Mouse (Mus musculus) liver, embryonic 14.5 days (tissue): Measurements from ENCODE around the gene Khdc4. TPM values are rescaled to one million over a fixed set of nuclear protein-coding genes. Genes with fewer than 3 reads are reported as not detected.

Experiments
- ATAC-seq: fragments of 200-750 bp; cut with Nextera tagmentation; 2 replicates; pipeline ENCODE4 v1.8.0; 2017; ENCODE audit warnings: moderate number of reproducible peaks, mild to moderate bottlenecking, moderate library complexity; ENCODE audit not compliant: insufficient read depth
- DNase-seq, 3 experiments: peaks; one replicate each; pipeline ENCODE4 v3.0.0-alpha.2; 2012 to 2013; ENCODE audit warnings: low read depth in 3 of 3, low spot score in 3 of 3
- H3K27ac ChIP-seq: fragments of 300-500 bp; sonication (generic); 2 replicates; pipeline ENCODE4 v1.5.1; 2014; ENCODE audit warnings: moderate library complexity, mild to moderate bottlenecking, control low read depth, inconsistent platforms
- H3K27me3 ChIP-seq: fragments of 300-500 bp; sonication (generic); 2 replicates; pipeline ENCODE4 v1.6.1; 2014; ENCODE audit warnings: mild to moderate bottlenecking, low read length, moderate library complexity; ENCODE audit not compliant: control insufficient read depth, insufficient read depth
- H3K36me3 ChIP-seq: fragments of 300-500 bp; sonication (generic); replicated peaks from 2 replicates; pipeline ENCODE4 v1.6.1; 2014; ENCODE audit warnings: low read depth; ENCODE audit not compliant: control insufficient read depth, insufficient read depth
- H3K4me1 ChIP-seq, 2 experiments: fragments of 200-500 bp in 1 of 2; fragments of 300-500 bp in 1 of 2; sonication (generic) in 1 of 2; replicated peaks; 2 replicates each; pipeline ENCODE4 v1.6.1; 2012 to 2014; ENCODE audit warnings: antibody characterized with exemption in 1 of 2, inconsistent platforms in 1 of 2, low read length in 1 of 2; ENCODE audit not compliant: control insufficient read depth in 2 of 2, insufficient read depth in 2 of 2
- H3K4me2 ChIP-seq: fragments of 300-500 bp; sonication (generic); 2 replicates; pipeline ENCODE4 v1.6.1; 2014; ENCODE audit warnings: low read depth, mild to moderate bottlenecking, control low read depth, moderate library complexity
- H3K4me3 ChIP-seq, 2 experiments: fragments of 200-500 bp in 1 of 2; fragments of 300-500 bp in 1 of 2; sonication (generic) in 1 of 2; 2 replicates each; pipeline ENCODE4 v1.5.1; 2012 to 2014; ENCODE audit warnings: low read depth in 2 of 2, low read length in 2 of 2, mild to moderate bottlenecking in 2 of 2, control low read depth in 1 of 2, inconsistent platforms in 1 of 2, moderate library complexity in 1 of 2; ENCODE audit not compliant: insufficient read depth in 1 of 2
- H3K9ac ChIP-seq: fragments of 300-500 bp; sonication (generic); replicated peaks from 2 replicates; pipeline ENCODE4 v1.6.1; 2014; ENCODE audit warnings: mild to moderate bottlenecking, control low read depth, moderate library complexity
- H3K9me3 ChIP-seq: fragments of 300-500 bp; sonication (generic); 2 replicates; pipeline ENCODE4 v1.6.1; 2016; ENCODE audit warnings: low read length, mixed read lengths; ENCODE audit not compliant: control insufficient read depth
- CTCF ChIP-seq: IDR thresholded peaks from 2 replicates; pipeline ENCODE4 v1.5.1; 2016; ENCODE audit warnings: antibody characterized with exemption, low read depth, control low read depth
- EP300 ChIP-seq: IDR thresholded peaks from 2 replicates; pipeline ENCODE4 v1.6.1; 2016; ENCODE audit warnings: antibody characterized with exemption, low read depth
- WGBS: fragments of 180-500 bp; shearing (Covaris S2); extraction: QIAGEN DNeasy Blood & Tissue Kit; methylation state at CpG from one replicate; pipeline ENCODE4 v1.1.7; 2014; ENCODE audit not compliant: insufficient replicate concordance; 5-methylcytosine and 5-hydroxymethylcytosine counted together
- polyA plus RNA-seq, 2 experiments: library from polyadenylated mRNA; depleted of rRNA in 1 of 2; stranded (reverse) in 1 of 2; unstranded in 1 of 2; fragments of >200 nt; fragmentation: Nextera tagmentation in 1 of 2; extraction: Ambion mirVana in 1 of 2; gene quantifications; 2 replicates each; pipeline versions ENCODE4 v1.2.1 to v1.2.3; 2012 to 2014

Gene Khdc4
- polyA plus RNA-seq, 2 experiments = 18.5 to 29.4 TPM

- Histone ChIP-seq H3K9me3 (no peaks in the 10 kb centered on the region), H3K9ac (no peak overlapping the region), H3K4me3 (no peak overlapping the region), H3K4me2 (no peak overlapping the region), H3K27me3 (no peaks in the 10 kb centered on the region), H3K27ac (no peak overlapping the region), H3K4me1 (no peaks in the 10 kb centered on the region), H3K36me3 (peaks cover 10% of the 10 kb centered on the region)
- WGBS = 74% methylated on average over 5 of the region's 5 CpGs
- ATAC-seq (no peak), DNase-seq (no peak)
- TF ChIP-seq EP300 (no peak), CTCF (no peak)
Observed at GRCm38 (mm10) chr3:88643078-88643477, 42.5 kb upstream of the Khdc4 start.

GRCm38 (mm10) chr3:88645937-88646336, 39.7 kb upstream of the Khdc4 start:
- Histone ChIP-seq H3K27ac (no peak overlapping the region), H3K9ac (no peak overlapping the region), H3K36me3 (peaks cover 6% of the 10 kb centered on the region), H3K4me3 (no peak overlapping the region), H3K4me2 (no peak overlapping the region), H3K27me3 (no peaks in the 10 kb centered on the region), H3K4me1 (no peaks in the 10 kb centered on the region), H3K9me3 (no peaks in the 10 kb centered on the region)
- no peak for DNase-seq
- WGBS = 86% methylated on average over 12 of the region's 12 CpGs
- ATAC-seq = no peak
- TF ChIP-seq EP300 (no peak), CTCF (no peak)

DNA sequence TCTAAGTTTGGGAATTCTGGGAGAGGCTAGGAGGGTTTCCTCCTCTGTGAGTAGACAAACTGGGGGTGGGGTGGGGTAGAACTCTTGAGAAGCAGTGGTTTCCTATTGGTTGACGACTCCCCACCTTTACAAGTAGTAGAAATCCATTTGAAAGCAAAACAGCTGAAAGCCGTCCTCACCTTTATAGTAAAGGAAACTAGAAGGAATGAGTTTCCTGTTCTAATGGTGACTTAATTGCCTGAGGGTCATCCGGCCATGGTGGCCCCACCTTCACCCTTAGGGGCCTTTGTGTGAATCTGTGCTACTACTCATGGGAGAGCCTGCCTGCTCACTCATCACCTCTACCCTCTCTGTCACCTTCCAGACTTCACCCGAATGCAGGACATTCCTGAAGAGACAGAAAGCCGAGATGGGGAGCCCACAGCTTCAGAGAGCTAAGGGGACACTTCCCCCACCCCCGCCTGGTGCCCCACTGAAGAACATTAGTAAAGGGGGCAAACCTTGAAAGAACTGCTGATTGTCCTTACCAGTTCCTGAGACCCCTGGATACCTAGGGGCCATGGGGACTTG, 39.1 kb upstream of the Khdc4 start:
- H3K9me3 ChIP-seq = no peaks in the 10 kb centered on the region
- peaks cover 6% of the 10 kb centered on the region for H3K36me3 ChIP-seq
- TF ChIP-seq CTCF (no peak), EP300 (no peak)
- no peaks in the 10 kb centered on the region for H3K27me3 ChIP-seq
- no peak for ATAC-seq
- H3K27ac ChIP-seq = no peak overlapping the region
- no peak overlapping the region for H3K4me2 ChIP-seq
- WGBS = 60% methylated on average over 6 of the region's 6 CpGs
- DNase-seq = no peak
- no peaks in the 10 kb centered on the region for H3K4me1 ChIP-seq
- no peak overlapping the region for H3K9ac ChIP-seq
- H3K4me3 ChIP-seq = no peak overlapping the region

- Histone ChIP-seq H3K9ac (no peak overlapping the region), H3K27me3 (no peaks in the 10 kb centered on the region), H3K27ac (no peak overlapping the region), H3K4me3 (no peak overlapping the region), H3K4me2 (no peak overlapping the region), H3K36me3 (peaks cover 6% of the 10 kb centered on the region), H3K9me3 (no peaks in the 10 kb centered on the region), H3K4me1 (0 out of 4 replicates have a peak, but pooled peaks cover 0 to 3% of the 10 kb centered on the region in 2 experiments)
- 57% methylated on average over 3 of the region's 3 CpGs for WGBS
- no peak for TF ChIP-seq CTCF
- no peak for TF ChIP-seq EP300
- no peak for DNase-seq
- ATAC-seq = no peak
Observed at GRCm38 (mm10) chr3:88647076-88647475, 38.5 kb upstream of the Khdc4 start.

DNA sequence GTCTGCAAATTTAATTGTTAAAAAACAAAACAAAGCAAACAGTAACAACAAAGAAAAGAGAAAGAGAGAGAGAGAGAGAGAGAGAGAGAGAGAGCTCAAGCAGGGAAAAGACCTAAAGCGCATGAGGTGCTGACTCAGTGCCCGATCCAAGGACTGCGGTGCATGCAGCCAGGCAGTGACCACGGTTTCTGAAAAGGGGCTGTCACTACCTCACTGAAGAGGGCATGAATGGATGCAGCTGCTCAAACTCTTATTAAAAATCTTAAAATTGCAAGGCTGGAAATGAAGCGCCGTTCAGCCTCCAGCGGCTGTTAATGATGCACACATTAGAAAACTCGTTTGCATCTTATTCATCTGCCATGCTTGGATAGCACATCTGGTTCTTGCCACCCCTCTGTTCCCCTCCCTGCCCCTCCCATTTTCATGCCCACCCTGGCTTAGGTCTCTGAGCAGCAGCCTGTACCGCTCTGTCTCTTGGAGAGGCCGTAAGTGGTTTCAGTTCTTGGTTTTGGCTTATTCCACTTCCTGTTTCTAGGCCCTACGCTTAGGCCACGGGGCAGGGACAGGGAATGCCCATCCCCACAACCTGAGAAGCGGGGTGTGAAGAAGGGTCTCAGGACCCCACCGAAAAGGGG, 37.7 kb upstream of the Khdc4 start:
- peaks cover 6% of the 10 kb centered on the region for H3K36me3 ChIP-seq
- TF ChIP-seq CTCF (no peak), EP300 (no peak)
- H3K4me1 ChIP-seq = 0 out of 4 replicates have a peak, but pooled peaks cover 0 to 3% of the 10 kb centered on the region in 2 experiments
- no peak for ATAC-seq
- DNase-seq = no peak
- no peak overlapping the region for H3K4me2 ChIP-seq
- H3K4me3 ChIP-seq = no peak overlapping the region
- no peaks in the 10 kb centered on the region for H3K27me3 ChIP-seq
- H3K9ac ChIP-seq = no peak overlapping the region
- WGBS = 77% methylated on average over 14 of the region's 14 CpGs
- no peaks in the 10 kb centered on the region for H3K9me3 ChIP-seq
- H3K27ac ChIP-seq = no peak overlapping the region
